Mouse (Mus musculus): ENCODE measurements at regions not wholly inside any gene's neighbourhood (a gene's known extent, or its start where the extent isn't known, plus 50 kb on each side); places are given as distances from the start of the nearest gene placed in this dataset.

- no peak for DNase-seq
Measured at GRCm38 (mm10) chr7:72948666-72949065, 426.6 kb upstream of the Rgma start.

GRCm38 (mm10) chr7:72949886-72950285 is 425.4 kb upstream of the Rgma start:
- no peak for DNase-seq

- DNase-seq: no peak
Measured at GRCm38 (mm10) chr7:72957674-72958073, 417.6 kb upstream of the Rgma start.

GRCm38 (mm10) chr7:72961321-72961720 is 414.0 kb upstream of the Rgma start:
- no peak for DNase-seq

GRCm38 (mm10) chr7:72962815-72963214 is 412.5 kb upstream of the Rgma start:
- peak; percentile 17 for DNase-seq

- no peak for DNase-seq
Measured at GRCm38 (mm10) chr7:72963908-72964307, 411.4 kb upstream of the Rgma start.

GRCm38 (mm10) chr7:72968193-72968592 is 407.1 kb upstream of the Rgma start:
- no peak for DNase-seq

GRCm38 (mm10) chr7:72971506-72972267 is 403.6 kb upstream of the Rgma start:
- DNase-seq: no peak

GRCm38 (mm10) chr7:72972397-72972796 is 402.9 kb upstream of the Rgma start:
- no peak for DNase-seq

- no peak for DNase-seq
Measured at GRCm38 (mm10) chr7:72973771-72974170, 401.5 kb upstream of the Rgma start.

- no peak for DNase-seq
Measured at GRCm38 (mm10) chr7:72974384-72974783, 400.9 kb upstream of the Rgma start.

- no peak for DNase-seq
Measured at GRCm38 (mm10) chr7:72990559-72991429, 384.5 kb upstream of the Rgma start.

GRCm38 (mm10) chr7:72998374-72998773 is 376.9 kb upstream of the Rgma start:
- no peak for DNase-seq

GRCm38 (mm10) chr7:73019151-73019550 is 356.2 kb upstream of the Rgma start:
- no peak for DNase-seq

GRCm38 (mm10) chr7:73019764-73020354 is 355.4 kb upstream of the Rgma start:
- no peak for DNase-seq

- DNase-seq: no peak
Measured at GRCm38 (mm10) chr7:73021786-73022185, 353.5 kb upstream of the Rgma start.

- no peak for DNase-seq
Measured at GRCm38 (mm10) chr7:73025640-73026039, 349.7 kb upstream of the Rgma start.

- DNase-seq: no peak
Measured at GRCm38 (mm10) chr7:73028952-73029351, 346.4 kb upstream of the Rgma start.

- no peak for DNase-seq
Measured at GRCm38 (mm10) chr7:73031407-73031806, 343.9 kb upstream of the Rgma start.

- DNase-seq: no peak
Measured at GRCm38 (mm10) chr7:73032316-73032980, 342.9 kb upstream of the Rgma start.

GRCm38 (mm10) chr7:73036801-73037555 is 338.3 kb upstream of the Rgma start:
- no peak for DNase-seq

- no peak for DNase-seq
Measured at GRCm38 (mm10) chr7:73037638-73038037, 337.7 kb upstream of the Rgma start.
